Mouse (Mus musculus) bone marrow macrophage, adult 2 months (primary cell): ENCODE data around the gene Olfr157.

Source experiments
- CTCF ChIP-seq: IDR thresholded peaks from 2 replicates; pipeline ENCODE4 v1.5.1; 2012; ENCODE audit warnings: low read depth, mild to moderate bottlenecking, low read length, moderate library complexity
- POLR2A ChIP-seq: IDR thresholded peaks from 2 replicates; pipeline ENCODE4 v1.6.1; 2012; ENCODE audit warnings: mild to moderate bottlenecking, low read depth, low read length, borderline replicate concordance

GRCm38 (mm10) chr4:43859886-43860285 is 19.9 kb upstream of the Olfr157 start:
- no peak for TF ChIP-seq CTCF
- no peak for TF ChIP-seq POLR2A
